Comparison of ENCODE assay signal across 10 mouse cellular contexts in genomic region chr9:67802241-67802640, GRCm38 (mm10). TPM values are rescaled to one million over a fixed set of nuclear protein-coding genes. Genes with fewer than 3 reads are reported as not detected.
DNase-seq lines count a peak whose midpoint lies in the region; ATAC-seq lines count a peak whose summit lies in the region.
"Had no signal": no experiment of that assay in that cellular context is flagged by ENCODE, and none has a peak within 500 bp of the region (broad histone marks: within the 10 kb centered on the region; RNA-seq: fewer than 3 reads in every experiment).

No protein-coding gene starts in this region.

- H3K9ac ChIP-seq in midbrain, embryonic 16.5 days (ENCODE audit: low read depth, low read length) = no peak overlapping the region
- H3K9ac ChIP-seq: hindbrain, embryonic 15.5 days; neural tube, embryonic 13.5 days had no signal

- H3K4me1 ChIP-seq in midbrain, embryonic 10.5 days = no peaks in the 10 kb centered on the region
- no peaks in the 10 kb centered on the region for H3K4me1 ChIP-seq in midbrain, embryonic 16.5 days (ENCODE audit: control insufficient read depth, insufficient read depth, low read length)

- no peaks in the 10 kb centered on the region for H3K9me3 ChIP-seq in midbrain, embryonic 10.5 days (replicated peaks)
- H3K9me3 ChIP-seq in midbrain, embryonic 16.5 days (replicated peaks; ENCODE audit: control insufficient read depth, low read length, poor library complexity, severe bottlenecking) = no peaks in the 10 kb centered on the region
- H3K9me3 ChIP-seq: hindbrain, embryonic 15.5 days; neural tube, embryonic 13.5 days had no signal

- ATAC-seq in cerebellum, adult (ENCODE audit: insufficient number of reproducible peaks, low FRiP score, low TSS enrichment) = no peak
- no peak for ATAC-seq in midbrain, embryonic 16.5 days

- 37% methylated on average over 6 of the region's 6 CpGs for WGBS in midbrain, embryonic 10.5 days
- WGBS in midbrain, embryonic 16.5 days = 32% methylated on average over 6 of the region's 6 CpGs

- no peak overlapping the region for H3K27ac ChIP-seq in midbrain, embryonic 10.5 days (replicated peaks)
- no peak overlapping the region for H3K27ac ChIP-seq in midbrain, embryonic 16.5 days (ENCODE audit: low read length)
- H3K27ac ChIP-seq: hindbrain, embryonic 15.5 days; neural tube, embryonic 13.5 days had no signal

- no peaks in the 10 kb centered on the region for H3K27me3 ChIP-seq in midbrain, embryonic 10.5 days (ENCODE audit: low read depth, poor library complexity, severe bottlenecking)
- no peaks in the 10 kb centered on the region for H3K27me3 ChIP-seq in midbrain, embryonic 16.5 days (ENCODE audit: control insufficient read depth, insufficient read depth, low read depth, low read length)
- H3K27me3 ChIP-seq: hindbrain, embryonic 15.5 days; neural tube, embryonic 13.5 days had no signal

- H3K4me2 ChIP-seq in midbrain, embryonic 16.5 days (ENCODE audit: low read length) = no peak overlapping the region
- H3K4me2 ChIP-seq: hindbrain, embryonic 15.5 days; neural tube, embryonic 13.5 days had no signal

- H3K36me3 ChIP-seq in midbrain, embryonic 10.5 days = no peaks in the 10 kb centered on the region
- H3K36me3 ChIP-seq in midbrain, embryonic 16.5 days (ENCODE audit: control insufficient read depth, insufficient read depth, low read length) = no peaks in the 10 kb centered on the region
- H3K36me3 ChIP-seq: hindbrain, embryonic 15.5 days; neural tube, embryonic 13.5 days had no signal

- peak; percentile 43 for DNase-seq in cerebellum, adult 11 months
- DNase-seq in midbrain, embryonic 10.5 days (ENCODE audit: low spot score) = peak; percentile 32
- peak; percentile 49 for DNase-seq in c-Kit-positive CD71-negative TER-119-negative erythroid progenitor cells, embryonic 14.5 days (ENCODE audit: low read depth)
- peak; percentile 27 to 46 for DNase-seq in gastrocnemius, postnatal 4 days (ENCODE audit: low spot score in 2 of 2)
- DNase-seq in lung, adult 18-20 months = peak; percentile 48 to 62
- DNase-seq in spleen, postnatal 10 days (ENCODE audit: low spot score in 2 of 2) = peak; percentile 32 to 74

- H3K4me3 ChIP-seq in midbrain, embryonic 10.5 days = no peak overlapping the region
- H3K4me3 ChIP-seq in midbrain, embryonic 16.5 days (ENCODE audit: low read depth, low read length) = no peak overlapping the region
- H3K4me3 ChIP-seq: hindbrain, embryonic 15.5 days; neural tube, embryonic 13.5 days had no signal

RNA-seq across cellular contexts. Expression of gene C2cd4a, which starts 29.9 kb away (rescaled TPM):
- polyA plus RNA-seq in midbrain, embryonic 10.5 days (2016; fragmentation: Nextera tagmentation; extraction: Ambion mirVana) = not detected in 2 replicates
- 0.25 and 0.30 TPM in 2 replicates for polyA plus RNA-seq in midbrain, embryonic 16.5 days (2015; fragmentation: Nextera tagmentation; extraction: Ambion mirVana)
- total RNA-seq in gastrocnemius, postnatal 4 days (2021) = under 1 TPM; 0.26 to 0.71 TPM

RNA-seq across cellular contexts. Expression of gene Vps13c, which starts 38.0 kb away (rescaled TPM):
- polyA plus RNA-seq in midbrain, embryonic 10.5 days (2016; fragmentation: Nextera tagmentation; extraction: Ambion mirVana) = 4.0 and 5.1 TPM in 2 replicates
- polyA plus RNA-seq in midbrain, embryonic 16.5 days (2015; fragmentation: Nextera tagmentation; extraction: Ambion mirVana) = 9.9 and 10.0 TPM in 2 replicates
- 10 to 100 TPM; 25.6 to 27.3 TPM for total RNA-seq in gastrocnemius, postnatal 4 days (2021)

RNA-seq across cellular contexts. Expression of gene C2cd4b, which starts 43.0 kb away (rescaled TPM):
- polyA plus RNA-seq in midbrain, embryonic 10.5 days (2016; fragmentation: Nextera tagmentation; extraction: Ambion mirVana) = 0.14 TPM in 1 of 2 replicates, not detected in the other
- polyA plus RNA-seq in midbrain, embryonic 16.5 days (2015; fragmentation: Nextera tagmentation; extraction: Ambion mirVana) = 0.70 and 0.78 TPM in 2 replicates
- under 1 TPM; 0.86 to 0.88 TPM for total RNA-seq in gastrocnemius, postnatal 4 days (2021)
